Mouse (Mus musculus): ENCODE measurements around the gene Rundc1. TPM values are rescaled to one million over a fixed set of nuclear protein-coding genes. Genes with fewer than 3 reads are reported as not detected.

The Rundc1 gene
- total RNA-seq, 2 experiments from 2014 or later: 30.7 to 33.2 TPM

Small RNAs within 50 kb of the gene (microRNA-seq; reads per million reads assigned to microRNA genes)
- 0 to 0.20 reads per million in 2 experiments for gene Mir6929

Other genes with a start within 250 kb of the Rundc1 start
- gene Ccr10, start 249.6 kb upstream of the Rundc1 start, total RNA-seq (2021): under 1 TPM; 0.21 to 0.25 TPM
- gene Ezh1, start 198.6 kb upstream of the Rundc1 start, total RNA-seq (2021): 10 to 100 TPM; 57.1 to 62.1 TPM
- gene Ramp2, start 179.1 kb upstream of the Rundc1 start, total RNA-seq (2021): 10 to 100 TPM; 50.2 to 72.5 TPM
- gene Vps25, start 171.4 kb upstream of the Rundc1 start, total RNA-seq (2021): 10 to 100 TPM; 70.0 to 75.2 TPM
- 1 to 10 TPM; 6.2 to 7.7 TPM for gene Wnk4, start 164.5 kb upstream of the Rundc1 start, total RNA-seq (2021)
- under 1 TPM; 0.25 to 0.35 TPM for gene Cntd1, start 146.1 kb upstream of the Rundc1 start, total RNA-seq (2021)
- 100 to 1,000 TPM in 1 of 2 experiments, 10 to 100 TPM in 1; 87.2 to 117 TPM for gene Coa3, start 146.0 kb upstream of the Rundc1 start, total RNA-seq (2021)
- gene Becn1, start 122.8 kb upstream of the Rundc1 start, total RNA-seq (2021): 100 to 1,000 TPM; 204 to 230 TPM
- gene Psme3, start 108.9 kb upstream of the Rundc1 start, total RNA-seq (2021): 100 to 1,000 TPM; 119 to 126 TPM
- gene Aoc2, start 100.0 kb upstream of the Rundc1 start, total RNA-seq (2021): 1 to 10 TPM; 5.8 to 8.0 TPM
- gene Aoc3, start 94.5 kb upstream of the Rundc1 start, total RNA-seq (2021): under 1 TPM; 0.86 to 0.99 TPM
- gene G6pc, start 57.5 kb upstream of the Rundc1 start, total RNA-seq (2021): not detected
- gene Aarsd1, start 7.5 kb upstream of the Rundc1 start, total RNA-seq (2021): 10 to 100 TPM; 43.9 to 48.9 TPM
- gene Gm27029, start 289 bp upstream of the Rundc1 start, total RNA-seq (2021): 1 to 10 TPM; 4.5 to 6.5 TPM
- gene Ptges3l, start 248 bp downstream of the Rundc1 start, total RNA-seq (2021): 1 to 10 TPM; 1.3 to 1.4 TPM
- 10 to 100 TPM; 50.0 to 52.5 TPM for gene Rpl27, start 17.2 kb downstream of the Rundc1 start, total RNA-seq (2021)
- gene Ifi35, start 23.3 kb downstream of the Rundc1 start, total RNA-seq (2021): 1 to 10 TPM; 1.9 to 2.2 TPM
- 100 to 1,000 TPM; 145 to 159 TPM for gene Rnd2, start 39.9 kb downstream of the Rundc1 start, total RNA-seq (2021)
- gene Vat1, start 41.1 kb downstream of the Rundc1 start, total RNA-seq (2021): 10 to 100 TPM; 33.2 to 36.0 TPM
- gene Brca1, start 126.9 kb downstream of the Rundc1 start, total RNA-seq (2021): 1 to 10 TPM in 1 of 2 experiments, under 1 TPM in 1; 0.94 to 1.1 TPM
- 100 to 1,000 TPM; 128 to 142 TPM for gene Nbr1, start 127.1 kb downstream of the Rundc1 start, total RNA-seq (2021)
- gene Tmem106a, start 157.2 kb downstream of the Rundc1 start, total RNA-seq (2021): 1 to 10 TPM in 1 of 2 experiments, under 1 TPM in 1; 0.63 to 1.1 TPM
- gene Gm11634, start 174.2 kb downstream of the Rundc1 start, total RNA-seq (2021): not detected
- 1 to 10 TPM; 8.1 to 8.2 TPM for gene Rdm1, start 202.1 kb downstream of the Rundc1 start, total RNA-seq (2021)
- 10 to 100 TPM; 10.4 to 11.9 TPM for gene Arl4d, start 240.5 kb downstream of the Rundc1 start, total RNA-seq (2021)